Mouse (Mus musculus): ENCODE data around the gene Zfp410. TPM values are rescaled to one million over a fixed set of nuclear protein-coding genes. Genes with fewer than 3 reads are reported as not detected.

Zfp410 gene
- polyA plus RNA-seq, 1 experiment from 2014 or later = 68.0 TPM

GRCm38 (mm10) chr12:84392681-84393080 is 76.0 kb downstream of the Zfp410 start:
- 98% methylated on average over 4 of the region's 4 CpGs for WGBS
- Histone ChIP-seq H3K36me3 (ENCODE audit: control insufficient read depth, insufficient read depth, low read length) (no peaks in the 10 kb centered on the region), H3K9ac (replicated peaks; ENCODE audit: low read depth, low read length) (no peak overlapping the region), H3K4me2 (ENCODE audit: low read depth, low read length) (no peak overlapping the region), H3K4me1 (ENCODE audit: control insufficient read depth, insufficient read depth, low read length) (no peaks in the 10 kb centered on the region), H3K27ac (ENCODE audit: low read depth, low read length) (no peak overlapping the region), H3K4me3 (ENCODE audit: low read depth, low read length) (no peak overlapping the region), H3K9me3 (ENCODE audit: control insufficient read depth, low read length) (no peaks in the 10 kb centered on the region), H3K27me3 (ENCODE audit: control insufficient read depth, insufficient read depth, low read length) (no peaks in the 10 kb centered on the region)
- ATAC-seq (ENCODE audit: low read depth) = no peak

Other genes starting within 250 kb of the Zfp410 start
- 0.21 and 0.25 TPM in 2 replicates for gene Acot5, start 247.5 kb upstream of the Zfp410 start, polyA plus RNA-seq (2014; fragmentation: Nextera tagmentation; extraction: Ambion mirVana)
- 1.3 and 1.9 TPM in 2 replicates for gene Acot6, start 216.2 kb upstream of the Zfp410 start, polyA plus RNA-seq (2014; fragmentation: Nextera tagmentation; extraction: Ambion mirVana)
- 6.8 and 6.9 TPM in 2 replicates for gene Dnal1, start 202.5 kb upstream of the Zfp410 start, polyA plus RNA-seq (2014; fragmentation: Nextera tagmentation; extraction: Ambion mirVana)
- 3.4 and 3.9 TPM in 2 replicates for gene Pnma1, start 168.4 kb upstream of the Zfp410 start, polyA plus RNA-seq (2014; fragmentation: Nextera tagmentation; extraction: Ambion mirVana)
- 4.2 and 4.5 TPM in 2 replicates for gene Elmsan1, start 98.0 kb upstream of the Zfp410 start, polyA plus RNA-seq (2014; fragmentation: Nextera tagmentation; extraction: Ambion mirVana)
- 14.1 and 16.8 TPM in 2 replicates for gene Ptgr2, start 31.6 kb upstream of the Zfp410 start, polyA plus RNA-seq (2014; fragmentation: Nextera tagmentation; extraction: Ambion mirVana)
- gene Coq6, start 44.8 kb downstream of the Zfp410 start, polyA plus RNA-seq (2014; fragmentation: Nextera tagmentation; extraction: Ambion mirVana) = 48.4 and 50.9 TPM in 2 replicates
- gene Fam161b, start 45.0 kb downstream of the Zfp410 start, polyA plus RNA-seq (2014; fragmentation: Nextera tagmentation; extraction: Ambion mirVana) = 16.2 and 19.9 TPM in 2 replicates
- 13.0 and 14.2 TPM in 2 replicates for gene Entpd5, start 92.2 kb downstream of the Zfp410 start, polyA plus RNA-seq (2014; fragmentation: Nextera tagmentation; extraction: Ambion mirVana)
- gene Bbof1, start 92.2 kb downstream of the Zfp410 start, polyA plus RNA-seq (2014; fragmentation: Nextera tagmentation; extraction: Ambion mirVana) = 4.0 and 5.2 TPM in 2 replicates
- 22.7 and 25.4 TPM in 2 replicates for gene Rnf113a2, start 100.3 kb downstream of the Zfp410 start, polyA plus RNA-seq (2014; fragmentation: Nextera tagmentation; extraction: Ambion mirVana)
- gene Aldh6a1, start 134.2 kb downstream of the Zfp410 start, polyA plus RNA-seq (2014; fragmentation: Nextera tagmentation; extraction: Ambion mirVana) = 41.7 and 45.1 TPM in 2 replicates
- gene Lin52, start 134.6 kb downstream of the Zfp410 start, polyA plus RNA-seq (2014; fragmentation: Nextera tagmentation; extraction: Ambion mirVana) = 30.8 and 35.0 TPM in 2 replicates